Mouse (Mus musculus): ENCODE measurements around the gene Cyth3. TPM values are rescaled to one million over a fixed set of nuclear protein-coding genes. Genes with fewer than 3 reads are reported as not detected.

Cyth3 gene
- polyA plus RNA-seq, 1 experiment from 2014 or later = 40.7 TPM

- Histone ChIP-seq H3K4me2 (ENCODE audit: low read length) (no peak overlapping the region), H3K9ac (ENCODE audit: low read depth, low read length) (no peak overlapping the region), H3K27ac (ENCODE audit: low read length) (no peak overlapping the region), H3K36me3 (ENCODE audit: control insufficient read depth, insufficient read depth, low read length) (no peaks in the 10 kb centered on the region), H3K9me3 (replicated peaks; ENCODE audit: control insufficient read depth, low read length, poor library complexity, severe bottlenecking) (no peaks in the 10 kb centered on the region), H3K4me1 (ENCODE audit: control insufficient read depth, insufficient read depth, low read length) (no peaks in the 10 kb centered on the region), H3K27me3 (ENCODE audit: control insufficient read depth, insufficient read depth, low read depth, low read length) (no peaks in the 10 kb centered on the region), H3K4me3 (ENCODE audit: low read depth, low read length) (no peak overlapping the region)
- WGBS = 91% methylated on average over 2 of the region's 2 CpGs
- ATAC-seq = no peak
Measured at GRCm38 (mm10) chr5:143665561-143665960, 43.3 kb downstream of the Cyth3 start.

DNA sequence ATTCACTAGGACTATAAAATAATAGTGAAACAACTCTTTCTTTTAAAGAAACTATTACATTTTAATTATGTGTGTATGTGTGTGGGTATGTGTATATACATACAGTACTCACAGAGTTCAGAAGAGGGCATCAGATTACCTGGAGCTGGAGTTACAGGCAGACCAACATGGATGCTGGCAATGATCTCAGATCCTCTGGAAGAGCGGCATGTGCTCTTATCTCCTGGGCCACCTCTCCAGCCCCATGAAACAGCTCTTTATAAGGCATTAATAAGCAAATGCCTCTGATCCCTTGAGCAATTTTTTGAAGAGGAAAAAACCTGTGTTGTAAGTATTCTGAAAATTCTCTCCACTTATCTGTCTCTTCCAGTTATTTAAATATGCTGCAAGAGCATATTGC is 43.8 kb downstream of the Cyth3 start:
- no peak for ATAC-seq
- Histone ChIP-seq H3K4me1 (ENCODE audit: control insufficient read depth, insufficient read depth, low read length) (no peaks in the 10 kb centered on the region), H3K4me3 (ENCODE audit: low read depth, low read length) (no peak overlapping the region), H3K27me3 (ENCODE audit: control insufficient read depth, insufficient read depth, low read depth, low read length) (no peaks in the 10 kb centered on the region), H3K4me2 (ENCODE audit: low read length) (no peak overlapping the region), H3K9me3 (replicated peaks; ENCODE audit: control insufficient read depth, low read length, poor library complexity, severe bottlenecking) (no peaks in the 10 kb centered on the region), H3K36me3 (ENCODE audit: control insufficient read depth, insufficient read depth, low read length) (no peaks in the 10 kb centered on the region), H3K27ac (ENCODE audit: low read length) (no peak overlapping the region), H3K9ac (ENCODE audit: low read depth, low read length) (no peak overlapping the region)
- WGBS = 90% methylated on average over 1 of the region's 1 CpGs

DNA sequence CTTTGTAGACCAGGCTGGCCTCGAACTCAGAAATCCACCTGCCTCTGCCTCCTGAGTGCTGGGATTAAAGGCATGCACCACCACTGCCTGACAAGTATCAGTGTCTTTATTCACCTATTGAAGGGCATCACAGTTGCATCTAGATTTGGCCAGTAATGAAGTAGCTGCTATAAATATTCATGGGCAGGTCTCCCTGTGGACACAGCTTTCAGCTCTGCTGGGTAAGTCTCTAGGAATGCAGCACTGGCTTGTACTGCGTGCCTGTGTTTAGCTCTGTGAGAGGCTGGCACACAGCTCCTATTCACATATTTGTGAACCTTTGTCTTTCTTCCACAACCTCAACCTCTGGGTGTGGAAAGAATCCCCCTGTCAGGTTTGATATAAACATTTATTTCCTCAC is 46.6 kb downstream of the Cyth3 start:
- Histone ChIP-seq H3K27me3 (ENCODE audit: control insufficient read depth, insufficient read depth, low read depth, low read length) (no peaks in the 10 kb centered on the region), H3K9me3 (replicated peaks; ENCODE audit: control insufficient read depth, low read length, poor library complexity, severe bottlenecking) (no peaks in the 10 kb centered on the region), H3K9ac (ENCODE audit: low read depth, low read length) (no peak overlapping the region), H3K4me1 (ENCODE audit: control insufficient read depth, insufficient read depth, low read length) (no peaks in the 10 kb centered on the region), H3K4me3 (ENCODE audit: low read depth, low read length) (no peak overlapping the region), H3K4me2 (ENCODE audit: low read length) (no peak overlapping the region), H3K36me3 (ENCODE audit: control insufficient read depth, insufficient read depth, low read length) (no peaks in the 10 kb centered on the region), H3K27ac (ENCODE audit: low read length) (no peak overlapping the region)
- WGBS = 30% methylated on average over 2 of the region's 2 CpGs
- peak; percentile 75; the same call in 1 of the 2 replicates for ATAC-seq

DNA sequence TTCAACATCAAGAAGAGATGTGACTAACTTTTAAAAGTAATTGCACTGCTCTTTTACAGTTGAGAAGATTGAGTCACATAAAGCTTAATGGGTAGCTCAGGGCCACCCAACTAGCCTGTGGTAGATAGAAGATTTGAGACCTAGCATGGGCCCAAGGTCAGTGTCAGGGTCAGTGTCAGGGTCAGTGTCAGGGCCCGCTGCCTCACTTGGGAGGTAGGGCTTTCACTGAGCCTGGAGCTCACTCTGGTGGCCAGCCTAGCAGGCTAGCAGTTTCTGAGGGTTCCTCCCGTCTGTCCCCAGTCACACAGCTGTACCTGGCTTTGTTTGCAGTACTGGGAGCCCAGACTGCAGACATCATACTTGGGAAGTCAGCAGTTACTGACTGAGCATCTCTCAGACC is 47.1 kb downstream of the Cyth3 start:
- Histone ChIP-seq H3K4me2 (ENCODE audit: low read length) (no peak overlapping the region), H3K27me3 (ENCODE audit: control insufficient read depth, insufficient read depth, low read depth, low read length) (no peaks in the 10 kb centered on the region), H3K4me1 (ENCODE audit: control insufficient read depth, insufficient read depth, low read length) (no peaks in the 10 kb centered on the region), H3K36me3 (ENCODE audit: control insufficient read depth, insufficient read depth, low read length) (no peaks in the 10 kb centered on the region), H3K4me3 (ENCODE audit: low read depth, low read length) (no peak overlapping the region), H3K9me3 (replicated peaks; ENCODE audit: control insufficient read depth, low read length, poor library complexity, severe bottlenecking) (no peaks in the 10 kb centered on the region), H3K9ac (ENCODE audit: low read depth, low read length) (no peak overlapping the region), H3K27ac (ENCODE audit: low read length) (no peak overlapping the region)
- no peak for ATAC-seq
- WGBS = 51% methylated on average over 2 of the region's 2 CpGs

GRCm38 (mm10) chr5:143669839-143670238 is 47.6 kb downstream of the Cyth3 start:
- Histone ChIP-seq H3K4me1 (ENCODE audit: control insufficient read depth, insufficient read depth, low read length) (no peaks in the 10 kb centered on the region), H3K27me3 (ENCODE audit: control insufficient read depth, insufficient read depth, low read depth, low read length) (no peaks in the 10 kb centered on the region), H3K36me3 (ENCODE audit: control insufficient read depth, insufficient read depth, low read length) (no peaks in the 10 kb centered on the region), H3K27ac (ENCODE audit: low read length) (no peak overlapping the region), H3K4me3 (ENCODE audit: low read depth, low read length) (no peak overlapping the region), H3K9ac (ENCODE audit: low read depth, low read length) (no peak overlapping the region), H3K9me3 (replicated peaks; ENCODE audit: control insufficient read depth, low read length, poor library complexity, severe bottlenecking) (no peaks in the 10 kb centered on the region), H3K4me2 (ENCODE audit: low read length) (no peak overlapping the region)
- ATAC-seq = no peak
- WGBS = 73% methylated on average over 2 of the region's 2 CpGs

- Histone ChIP-seq H3K4me1 (ENCODE audit: control insufficient read depth, insufficient read depth, low read length) (no peaks in the 10 kb centered on the region), H3K27me3 (ENCODE audit: control insufficient read depth, insufficient read depth, low read depth, low read length) (no peaks in the 10 kb centered on the region), H3K9ac (ENCODE audit: low read depth, low read length) (no peak overlapping the region), H3K4me2 (ENCODE audit: low read length) (no peak overlapping the region), H3K27ac (ENCODE audit: low read length) (no peak overlapping the region), H3K36me3 (ENCODE audit: control insufficient read depth, insufficient read depth, low read length) (no peaks in the 10 kb centered on the region), H3K9me3 (replicated peaks; ENCODE audit: control insufficient read depth, low read length, poor library complexity, severe bottlenecking) (no peaks in the 10 kb centered on the region), H3K4me3 (ENCODE audit: low read depth, low read length) (no peak overlapping the region)
- no peak for ATAC-seq
- WGBS = 87% methylated on average over 6 of the region's 6 CpGs
Measured at GRCm38 (mm10) chr5:143670740-143671415, 48.6 kb downstream of the Cyth3 start.

- Histone ChIP-seq H3K9me3 (replicated peaks; ENCODE audit: control insufficient read depth, low read length, poor library complexity, severe bottlenecking) (no peaks in the 10 kb centered on the region), H3K27me3 (ENCODE audit: control insufficient read depth, insufficient read depth, low read depth, low read length) (no peaks in the 10 kb centered on the region), H3K27ac (ENCODE audit: low read length) (no peak overlapping the region), H3K36me3 (ENCODE audit: control insufficient read depth, insufficient read depth, low read length) (no peaks in the 10 kb centered on the region), H3K9ac (ENCODE audit: low read depth, low read length) (no peak overlapping the region), H3K4me1 (ENCODE audit: control insufficient read depth, insufficient read depth, low read length) (no peaks in the 10 kb centered on the region), H3K4me2 (ENCODE audit: low read length) (no peak overlapping the region), H3K4me3 (ENCODE audit: low read depth, low read length) (no peak overlapping the region)
- ATAC-seq = no peak
- 88% methylated on average over 5 of the region's 5 CpGs for WGBS
Measured at GRCm38 (mm10) chr5:143674576-143674975, 52.3 kb downstream of the Cyth3 start.

DNA sequence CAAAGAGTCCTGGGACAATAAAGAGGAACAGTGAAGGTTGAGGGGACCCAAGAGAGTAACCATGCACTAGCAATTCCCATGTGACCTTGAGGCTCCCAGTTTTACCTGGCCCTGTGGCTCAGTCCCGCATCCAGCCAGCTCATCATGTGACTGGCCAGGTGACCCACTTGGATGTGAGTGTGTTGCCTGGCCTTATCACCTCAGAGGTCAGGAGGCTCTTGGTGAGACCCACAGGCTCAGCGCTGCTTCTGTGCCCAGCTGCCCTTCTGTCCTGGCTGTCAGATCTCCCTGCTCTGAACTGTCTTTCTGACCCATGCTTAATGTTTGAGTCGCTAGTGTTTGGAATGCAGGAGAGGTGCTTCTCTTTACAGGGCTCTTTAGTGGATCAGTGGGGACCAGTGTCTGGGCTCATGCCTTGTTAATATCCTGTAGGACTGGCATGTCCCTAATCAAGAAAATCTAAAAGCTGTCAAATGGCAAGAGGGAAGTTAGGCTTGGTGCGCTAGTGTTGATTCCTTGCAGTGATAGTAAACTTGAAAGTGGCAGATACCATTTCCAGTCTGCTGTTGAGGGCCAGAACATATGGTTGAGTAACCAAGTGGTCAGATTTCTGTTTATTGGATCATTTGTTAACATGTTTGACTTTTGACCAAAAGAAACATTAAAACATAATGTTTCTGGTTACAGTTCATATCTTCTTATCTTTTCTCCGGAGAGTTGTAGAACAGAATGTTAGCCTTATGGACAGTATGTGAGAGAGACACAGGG is 54.2 kb downstream of the Cyth3 start:
- WGBS = 84% methylated on average over 5 of the region's 5 CpGs
- Histone ChIP-seq H3K9me3 (replicated peaks; ENCODE audit: control insufficient read depth, low read length, poor library complexity, severe bottlenecking) (no peaks in the 10 kb centered on the region), H3K9ac (ENCODE audit: low read depth, low read length) (no peak overlapping the region)

GRCm38 (mm10) chr5:143677363-143677762 is 55.1 kb downstream of the Cyth3 start:
- H3K27ac ChIP-seq (ENCODE audit: low read length) = no peak overlapping the region
- H3K4me2 ChIP-seq (ENCODE audit: low read length) = no peak overlapping the region
- H3K4me1 ChIP-seq (ENCODE audit: control insufficient read depth, insufficient read depth, low read length) = no peaks in the 10 kb centered on the region
- 55% methylated on average over 4 of the region's 4 CpGs for WGBS
- no peak overlapping the region for H3K4me3 ChIP-seq (ENCODE audit: low read depth, low read length)
- H3K36me3 ChIP-seq (ENCODE audit: control insufficient read depth, insufficient read depth, low read length) = no peaks in the 10 kb centered on the region
- no peak for ATAC-seq
- no peaks in the 10 kb centered on the region for H3K9me3 ChIP-seq (replicated peaks; ENCODE audit: control insufficient read depth, low read length, poor library complexity, severe bottlenecking)
- H3K27me3 ChIP-seq (ENCODE audit: control insufficient read depth, insufficient read depth, low read depth, low read length) = no peaks in the 10 kb centered on the region
- H3K9ac ChIP-seq (ENCODE audit: low read depth, low read length) = no peak overlapping the region

More for the DNA sequence above, 54.2 kb downstream of the Cyth3 start:
- Histone ChIP-seq H3K27me3 (ENCODE audit: control insufficient read depth, insufficient read depth, low read depth, low read length) (no peaks in the 10 kb centered on the region), H3K4me1 (ENCODE audit: control insufficient read depth, insufficient read depth, low read length) (no peaks in the 10 kb centered on the region), H3K27ac (ENCODE audit: low read length) (no peak overlapping the region), H3K4me3 (ENCODE audit: low read depth, low read length) (no peak overlapping the region), H3K4me2 (ENCODE audit: low read length) (no peak overlapping the region), H3K36me3 (ENCODE audit: control insufficient read depth, insufficient read depth, low read length) (no peaks in the 10 kb centered on the region)
- no peak for ATAC-seq
